Mouse (Mus musculus) small intestine, adult 2 months (tissue): ENCODE measurements around the gene Tjp2.
"Not testable (repeated sequence)": the region's sequence is repeated elsewhere in the genome, so short reads cannot be mapped to it uniquely, and the experiment has no call there.

Experiments
- CTCF ChIP-seq: fragments of 200-500 bp; IDR thresholded peaks from 2 replicates; pipeline ENCODE4 v1.5.1; 2012; ENCODE audit warnings: low read depth, mild to moderate bottlenecking, control low read depth, inconsistent platforms, low read length, moderate library complexity, mixed read lengths; ENCODE audit not compliant: insufficient replicate concordance, insufficient read length; ENCODE audit errors: extremely low read depth
- POLR2A ChIP-seq: fragments of 200-500 bp; IDR thresholded peaks from 2 replicates; pipeline ENCODE4 v1.6.1; 2012; ENCODE audit warnings: low read depth, mild to moderate bottlenecking, control low read depth, inconsistent platforms, low read length, moderate library complexity

DNA sequence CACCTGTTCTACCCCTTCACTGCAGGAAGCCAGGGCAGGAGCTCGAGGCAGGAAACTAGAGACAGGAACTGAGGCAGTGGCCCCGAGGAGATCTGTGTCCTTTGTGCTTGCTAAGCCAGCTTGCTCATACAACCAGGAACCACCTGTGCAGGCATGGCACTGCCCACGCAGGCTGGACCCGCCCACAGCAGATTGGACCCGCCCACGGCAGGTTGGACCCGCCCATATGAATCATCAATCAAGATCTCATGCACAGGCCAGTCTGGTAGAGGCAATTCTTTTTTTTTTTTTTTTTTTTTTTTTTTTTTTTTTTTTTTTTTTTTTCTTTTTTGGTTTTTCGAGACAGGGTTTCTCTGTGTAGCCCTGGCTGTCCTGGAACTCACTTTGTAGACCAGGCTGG lies 132.8 kb downstream of the Tjp2 start:
- not testable (repeated sequence) for TF ChIP-seq CTCF, POLR2A
